Mouse (Mus musculus): ENCODE measurements at regions not wholly inside any gene's neighbourhood (a gene's known extent, or its start where the extent isn't known, plus 50 kb on each side); places are given as distances from the start of the nearest gene placed in this dataset.
A peak's percentile ranks its signal among the peaks of the same experiment; 100 is the strongest.
"Not testable (repeated sequence)": the region's sequence is repeated elsewhere in the genome, so short reads cannot be mapped to it uniquely, and the experiment has no call there.

DNA sequence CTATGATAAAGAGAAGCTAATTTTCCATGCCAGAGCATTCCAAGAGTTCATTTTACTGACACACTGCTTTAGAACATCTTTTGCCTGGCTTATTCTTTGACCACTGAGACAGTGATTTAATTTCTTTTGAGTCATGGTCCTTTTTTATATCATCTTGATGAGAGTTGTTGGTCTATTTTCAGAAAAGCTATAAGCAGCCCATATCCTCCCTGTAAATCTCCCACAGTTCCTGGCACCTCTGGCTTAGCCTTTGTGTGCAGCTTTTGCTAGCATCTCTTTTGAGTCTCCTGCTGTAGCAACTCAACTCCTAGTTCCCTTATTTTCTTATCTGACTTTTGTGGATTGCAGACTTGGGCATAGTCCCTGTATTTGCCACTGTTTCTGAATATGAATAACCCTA is 207.5 kb upstream of the 4931417E11Rik start:
- no peak for DNase-seq (ENCODE audit: low spot score in 2 of 2)

DNA sequence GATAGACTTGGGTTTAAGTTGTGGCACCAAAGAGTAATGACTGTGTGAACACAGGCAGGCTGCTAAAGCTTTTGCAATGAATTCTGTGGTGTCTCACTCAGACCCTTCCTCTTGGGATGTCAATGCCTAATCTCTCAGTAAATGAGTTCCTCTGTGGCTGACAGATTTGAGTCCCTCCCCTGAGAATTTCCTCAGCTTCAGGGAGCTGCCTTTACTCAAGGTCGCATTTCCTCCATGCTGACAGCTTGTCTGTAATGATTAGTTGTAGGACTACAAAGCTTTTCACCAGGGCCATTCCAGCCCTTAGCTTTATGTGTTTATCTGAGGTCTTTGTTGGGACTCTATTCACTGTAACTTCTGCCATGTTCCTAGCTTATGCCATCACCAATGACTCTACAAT is 199.9 kb upstream of the 4931417E11Rik start:
- no peak for DNase-seq (ENCODE audit: low spot score in 2 of 2)

DNA sequence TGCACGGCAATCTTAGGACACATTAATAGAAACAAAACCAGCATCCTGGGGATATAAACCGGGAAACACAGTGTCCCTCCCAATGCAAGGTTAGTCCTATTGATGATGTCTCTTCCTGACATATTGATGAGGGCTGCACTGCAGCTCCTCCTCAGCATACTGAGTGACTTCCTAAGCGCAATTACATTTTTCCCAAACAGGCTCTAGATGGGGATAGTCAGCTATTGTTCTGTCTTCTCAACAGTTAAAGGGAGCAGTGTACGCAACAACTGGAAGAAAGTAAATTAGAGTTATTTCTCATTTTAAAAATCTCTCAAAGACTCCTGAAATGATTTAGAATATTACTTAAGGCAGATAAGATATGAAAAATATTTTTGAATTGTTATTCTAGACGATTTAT is 189.5 kb upstream of the 4931417E11Rik start:
- DNase-seq (ENCODE audit: low spot score in 2 of 2), result no peak

DNA sequence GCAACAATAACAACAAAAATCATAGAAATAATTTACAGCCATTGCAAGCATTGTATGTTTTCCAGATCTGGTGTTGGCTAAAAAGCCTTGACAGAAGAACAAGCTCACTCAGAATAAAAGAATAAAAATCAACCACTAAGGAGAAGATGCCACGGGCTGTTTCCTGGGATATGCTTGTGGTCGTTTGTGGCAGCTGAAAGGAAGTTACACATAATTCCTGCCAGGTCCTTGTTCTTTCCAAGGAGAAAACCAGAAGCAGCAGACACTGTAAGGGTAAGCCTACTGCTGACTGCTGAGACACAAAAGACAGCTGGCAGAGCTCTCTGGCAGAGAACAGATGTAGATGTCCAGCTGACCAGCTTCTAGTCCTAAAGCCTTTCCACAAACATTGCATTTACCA is 175.9 kb upstream of the 4931417E11Rik start:
- no peak for DNase-seq (ENCODE audit: low spot score in 2 of 2)

DNA sequence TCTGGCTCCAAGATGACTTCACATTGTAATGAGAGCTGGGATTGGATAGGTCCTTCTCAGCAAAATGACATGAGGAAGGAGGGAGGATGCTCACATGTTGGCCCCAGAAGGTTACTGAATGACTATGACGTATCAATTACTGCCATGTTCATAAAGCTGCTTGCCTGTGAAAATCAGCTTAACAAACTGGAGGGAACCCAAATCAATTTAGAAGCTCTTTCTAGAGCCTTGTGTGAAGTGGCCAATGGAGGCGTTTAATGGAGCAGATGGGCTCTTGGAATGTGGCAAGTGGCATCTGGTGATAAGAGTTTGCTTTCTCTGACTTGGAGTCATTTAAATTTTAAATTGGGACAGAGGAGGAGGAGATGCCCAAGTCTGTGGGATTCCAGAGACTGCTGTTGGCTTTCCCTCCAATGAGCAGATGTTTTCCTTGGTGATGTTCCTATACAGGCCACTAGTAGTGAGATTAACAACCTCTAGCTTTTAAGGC is 175.4 kb upstream of the 4931417E11Rik start:
- DNase-seq (ENCODE audit: low spot score in 2 of 2), result peak in 1 of 2 experiments; percentile 28

DNA sequence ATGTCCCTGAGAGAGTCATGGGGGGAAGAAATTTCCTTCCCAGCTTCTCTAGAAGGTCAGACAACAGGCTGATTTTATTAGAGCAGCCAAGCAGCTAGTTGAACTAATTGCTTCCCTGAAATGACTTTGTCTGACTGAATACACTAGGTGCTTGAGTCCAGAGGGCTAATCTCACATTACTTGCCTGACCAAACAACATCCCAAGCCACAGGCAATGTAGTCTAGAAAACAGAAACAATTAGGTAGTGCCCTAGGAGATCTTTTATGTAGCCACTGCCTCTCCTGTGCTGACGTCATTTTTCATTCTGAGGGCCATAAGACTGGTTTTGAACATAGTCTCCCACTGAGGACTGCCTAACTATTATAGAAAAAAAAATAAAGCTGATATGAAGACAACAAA is 159.1 kb upstream of the 4931417E11Rik start:
- DNase-seq (ENCODE audit: low spot score in 2 of 2), result no peak

DNA sequence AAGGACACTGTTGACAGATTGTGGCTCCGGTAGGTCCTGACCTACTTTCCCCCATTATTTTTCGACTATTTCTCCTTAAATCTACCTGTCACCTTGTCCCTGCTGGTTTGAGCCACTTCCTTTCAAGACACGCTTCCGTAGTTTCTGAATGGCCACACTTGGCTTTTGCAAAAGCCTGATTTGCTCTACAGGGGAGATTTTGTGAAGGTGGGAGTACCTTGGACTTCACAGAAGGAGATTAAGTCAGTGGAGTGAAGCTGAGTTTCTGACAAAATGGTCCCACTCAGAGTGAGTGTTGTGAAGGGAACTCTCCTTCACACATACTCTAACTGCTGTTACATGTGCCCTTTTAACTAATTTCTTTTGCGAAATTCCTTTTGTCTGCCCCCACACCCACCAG is 157.0 kb upstream of the 4931417E11Rik start:
- DNase-seq (ENCODE audit: low spot score in 2 of 2), result no peak

DNA sequence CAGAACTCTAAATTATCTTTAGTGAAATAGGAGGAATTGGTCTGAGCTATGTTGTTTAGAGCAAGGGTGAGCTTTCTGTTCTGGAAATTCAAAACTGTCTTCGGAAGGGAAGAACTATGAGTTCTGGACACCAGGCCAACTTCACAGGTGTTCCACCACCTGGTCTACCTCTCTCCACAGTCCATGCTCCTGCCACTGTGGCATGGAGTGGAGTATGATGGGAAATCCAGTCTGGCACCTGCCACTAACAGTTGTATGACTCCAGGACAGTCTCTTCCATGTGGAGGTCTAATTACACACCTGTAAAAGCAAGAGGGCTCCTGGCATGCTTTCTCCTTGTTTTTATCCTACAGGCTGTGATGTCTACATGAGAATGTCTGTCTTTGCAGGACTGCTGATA is 154.7 kb upstream of the 4931417E11Rik start:
- DNase-seq (ENCODE audit: low spot score in 2 of 2), result no peak

DNA sequence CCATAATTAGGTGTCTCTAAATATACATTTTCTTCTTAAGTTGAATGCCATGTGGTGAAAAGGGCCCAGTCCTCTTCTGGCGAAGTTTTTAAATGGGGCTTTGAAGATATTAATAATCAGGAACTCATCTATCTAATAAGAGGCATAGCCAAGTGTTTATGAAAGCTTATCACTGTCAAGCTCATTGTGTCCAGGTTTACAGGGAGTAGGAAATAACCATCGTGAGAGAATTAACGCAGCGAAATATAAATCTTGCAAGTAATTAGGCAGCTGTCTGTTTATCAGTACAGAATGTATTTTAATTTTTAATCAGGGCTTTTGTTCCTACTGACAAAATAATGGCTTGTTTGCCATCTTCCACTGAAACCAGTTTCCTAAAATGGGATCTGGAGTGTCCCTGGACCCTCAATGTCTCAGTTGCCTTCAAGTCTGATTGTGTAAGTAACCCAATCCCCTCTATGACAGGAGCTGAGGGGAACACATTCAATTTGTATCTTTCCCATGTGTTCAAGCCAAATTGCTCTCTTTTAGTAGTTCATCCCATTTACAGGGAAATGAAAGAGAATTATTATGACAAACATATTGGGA is 152.5 kb upstream of the 4931417E11Rik start:
- DNase-seq (ENCODE audit: low spot score in 2 of 2), result no peak

DNA sequence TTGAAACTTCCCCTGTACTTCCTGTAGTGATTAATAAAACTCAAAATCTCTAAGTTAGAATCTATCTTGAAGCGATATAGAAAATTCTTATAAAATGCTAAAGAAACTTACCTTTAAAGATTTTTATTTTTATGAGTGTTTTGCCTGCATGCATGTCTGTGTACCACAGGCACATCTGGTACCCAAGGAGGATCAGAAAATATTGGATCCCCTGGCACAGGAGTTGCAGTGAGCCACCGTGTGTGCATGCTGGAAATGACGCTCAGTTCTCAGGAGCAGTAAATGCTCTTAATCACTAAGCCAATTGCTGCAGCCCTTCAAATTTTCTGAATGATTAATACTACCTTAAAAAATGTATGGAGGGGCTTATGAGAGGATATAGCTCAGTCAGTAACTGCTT is 142.8 kb upstream of the 4931417E11Rik start:
- DNase-seq (ENCODE audit: low spot score in 2 of 2), result no peak

DNA sequence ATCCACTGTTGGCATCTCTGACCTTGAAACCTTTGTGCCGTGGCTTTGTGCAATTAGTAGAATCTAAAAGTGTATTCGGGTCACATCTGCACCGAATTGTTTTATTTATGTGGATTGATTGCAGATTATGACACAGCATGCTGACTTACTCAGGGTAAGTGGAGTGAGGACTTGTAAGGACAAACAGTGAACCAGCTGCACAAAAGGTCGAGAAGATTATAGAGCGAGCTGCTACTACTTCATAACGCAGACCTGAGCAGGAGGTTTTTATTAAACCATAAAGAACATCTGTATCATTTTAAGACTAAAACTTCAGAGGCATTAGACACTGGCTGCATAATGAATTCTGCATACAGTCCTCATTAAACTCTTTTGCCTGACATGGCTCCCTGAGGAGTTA is 142.4 kb upstream of the 4931417E11Rik start:
- DNase-seq (ENCODE audit: low spot score in 2 of 2), result no peak

DNA sequence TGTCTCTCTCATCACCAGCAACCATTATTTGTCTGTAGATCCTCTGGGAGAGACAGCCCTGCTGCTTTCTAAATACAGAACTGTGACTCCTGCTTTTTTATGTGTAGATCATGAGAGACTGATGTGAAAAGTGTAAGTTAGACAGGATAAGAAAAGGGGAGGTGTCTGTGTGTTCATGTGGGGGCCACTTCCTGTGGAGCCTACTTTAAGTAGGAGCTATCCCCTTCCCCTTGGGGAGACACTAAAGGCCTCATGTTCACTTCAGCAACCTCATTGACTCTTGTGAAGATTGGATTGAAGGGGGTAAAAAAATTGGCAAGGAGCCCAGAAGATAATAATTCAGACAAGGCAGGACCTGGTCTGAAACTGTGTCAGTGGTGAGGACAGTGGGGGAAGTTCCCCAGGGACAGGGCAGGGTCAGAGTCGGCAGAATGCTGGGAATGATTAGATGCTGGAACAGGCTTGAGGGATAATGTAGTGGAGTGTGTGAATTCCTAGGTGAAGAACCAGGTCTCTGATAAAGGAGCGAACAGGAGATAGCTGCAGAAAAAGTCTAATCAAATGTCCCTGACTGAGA is 140.7 kb upstream of the 4931417E11Rik start:
- no peak for DNase-seq (ENCODE audit: low spot score in 2 of 2)

DNA sequence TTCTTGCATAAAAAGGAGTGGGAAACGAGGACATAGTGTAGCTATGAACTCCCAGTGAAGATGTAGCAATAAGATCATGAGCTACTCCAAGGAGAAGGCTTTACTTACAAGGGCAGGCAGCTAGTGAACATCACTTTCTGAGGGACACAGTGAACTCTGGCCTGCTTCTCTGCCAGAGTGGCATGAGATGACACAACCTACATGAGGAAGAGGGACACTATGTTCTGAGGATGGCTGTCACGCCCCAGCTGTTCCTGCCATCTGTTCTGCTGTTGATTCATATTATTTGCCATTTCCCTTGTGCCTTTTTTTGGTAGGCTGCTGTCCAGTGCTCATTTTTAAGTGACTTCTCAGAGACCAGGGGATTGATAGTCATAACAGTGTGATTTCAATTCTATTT is 118.2 kb upstream of the 4931417E11Rik start:
- no peak for DNase-seq (ENCODE audit: low spot score in 2 of 2)

DNA sequence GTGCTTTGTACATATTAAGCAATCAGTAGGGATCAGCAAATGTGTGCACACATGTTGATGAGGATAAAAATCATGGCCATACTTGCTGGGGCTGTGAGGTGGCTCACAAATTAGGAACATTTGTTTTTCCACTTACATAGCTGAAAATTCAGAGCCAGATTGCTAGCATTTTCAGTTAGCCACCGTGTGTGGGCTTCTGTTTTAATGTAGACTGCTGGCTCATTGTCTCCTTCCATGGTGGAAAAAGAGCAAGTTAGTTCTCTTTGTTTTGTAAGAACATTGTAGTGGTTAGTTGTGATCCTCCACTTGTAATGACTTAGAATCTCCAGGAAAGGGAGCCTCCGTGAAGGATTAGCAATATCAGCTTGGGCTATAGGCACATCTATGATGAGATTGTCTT is 107.2 kb upstream of the 4931417E11Rik start:
- no peak for DNase-seq (ENCODE audit: low spot score in 2 of 2)

DNA sequence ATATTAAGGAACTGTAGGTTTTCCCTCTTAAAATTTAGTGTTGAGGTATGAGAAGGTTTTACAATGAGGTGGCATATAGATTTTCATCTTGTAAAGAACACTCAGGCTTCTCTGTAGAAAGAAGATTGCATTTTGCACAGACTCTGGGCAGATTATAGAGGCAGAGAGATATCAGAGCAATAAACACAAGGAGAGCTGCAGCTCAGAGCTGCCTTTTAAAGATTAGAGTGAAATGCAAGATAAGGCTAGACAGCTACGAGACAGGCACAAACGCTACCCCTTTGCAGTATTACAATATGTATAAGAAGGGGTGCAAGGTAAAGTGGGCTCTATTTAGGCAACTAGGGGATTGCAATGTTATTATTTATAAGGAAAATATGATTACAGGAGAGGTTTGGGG is 90.5 kb upstream of the 4931417E11Rik start:
- no peak for DNase-seq (ENCODE audit: low spot score in 2 of 2)

DNA sequence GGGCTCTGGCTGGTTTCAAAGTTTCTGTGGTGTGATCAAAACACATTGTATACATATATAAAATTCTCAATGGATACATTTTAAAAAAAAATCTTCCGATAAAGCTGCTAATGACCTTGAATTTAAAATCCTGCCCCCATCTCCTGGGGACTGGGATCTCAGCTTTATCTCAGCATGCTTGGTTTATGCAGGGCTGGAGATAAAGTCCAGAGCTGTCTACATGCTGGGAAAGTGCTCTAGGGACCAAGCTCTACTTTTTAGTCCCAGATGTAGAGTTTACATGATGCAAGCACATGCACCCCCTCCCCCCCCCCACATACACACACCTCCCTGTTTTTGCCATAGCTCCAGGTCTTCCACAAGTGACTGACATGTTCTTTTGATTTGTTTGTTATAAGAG is 61.1 kb upstream of the 4931417E11Rik start:
- no peak for DNase-seq (ENCODE audit: low spot score in 2 of 2)

DNA sequence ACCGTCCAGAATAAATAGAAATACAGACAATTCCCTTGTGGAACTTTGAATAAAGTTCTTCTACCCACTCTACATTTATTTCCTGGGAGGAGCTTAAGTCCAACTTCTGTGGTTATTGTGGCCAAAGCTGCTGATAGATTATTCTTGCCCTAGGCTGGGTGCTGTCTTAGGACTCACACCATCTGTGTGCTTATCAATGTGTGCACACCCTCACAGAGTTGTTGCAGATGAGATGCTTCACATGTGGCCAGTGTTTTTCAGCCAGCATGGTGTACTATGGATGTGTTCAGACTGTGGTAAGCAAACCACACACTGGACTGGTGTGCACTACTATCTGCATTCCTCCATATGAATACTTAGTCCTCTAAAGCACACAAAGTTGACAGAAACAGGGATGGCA is 60.6 kb upstream of the 4931417E11Rik start:
- DNase-seq (ENCODE audit: low spot score in 2 of 2), result no peak

DNA sequence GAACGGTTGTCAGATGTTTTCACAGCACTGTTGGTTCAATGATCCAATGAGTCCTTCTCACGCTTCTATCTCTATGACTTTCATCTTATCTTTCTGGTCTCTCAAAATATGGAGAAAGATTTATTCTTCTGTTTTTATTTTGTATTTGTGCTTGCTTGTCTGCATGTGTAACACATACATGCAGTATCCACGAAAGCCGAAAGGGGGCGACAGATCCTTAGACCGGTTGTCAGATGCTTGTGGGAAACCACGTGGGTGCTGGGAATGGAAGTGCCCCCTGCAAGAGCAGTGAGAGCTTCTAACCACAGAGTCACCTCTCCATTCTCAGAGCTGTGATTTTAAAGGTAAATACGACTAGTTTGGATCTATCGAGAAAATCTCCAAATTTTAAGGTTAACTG is 54.2 kb upstream of the 4931417E11Rik start:
- DNase-seq (ENCODE audit: low spot score in 2 of 2), result no peak

DNA sequence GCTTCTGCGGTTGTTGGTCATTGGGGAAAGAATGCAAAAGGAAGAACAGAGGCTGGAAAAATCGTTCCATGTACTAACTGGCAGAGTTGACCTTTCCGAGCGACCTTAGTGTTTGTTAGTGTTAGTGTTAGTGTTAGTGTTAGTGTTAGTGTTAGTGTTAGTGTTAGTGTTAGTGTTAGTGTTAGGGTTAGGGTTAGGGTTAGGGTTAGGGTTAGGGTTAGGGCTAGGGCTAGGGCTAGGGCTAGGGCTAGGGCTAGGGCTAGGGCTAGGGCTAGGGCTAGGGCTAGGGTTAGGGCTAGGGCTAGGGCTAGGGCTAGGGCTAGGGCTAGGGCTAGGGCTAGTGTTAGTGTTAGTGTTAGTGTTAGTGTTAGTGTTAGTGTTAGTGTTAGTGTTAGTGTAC is 50.4 kb upstream of the 4931417E11Rik start:
- DNase-seq (ENCODE audit: low spot score in 2 of 2), result not testable (repeated sequence)
